Mouse (Mus musculus): Measurements from ENCODE around the gene Srpk3. TPM values are rescaled to one million over a fixed set of nuclear protein-coding genes. Genes with fewer than 3 reads are reported as not detected.

The Srpk3 gene
- 0.32 and 1.9 TPM in 2 replicates for total RNA-seq (2023)

GRCm38 (mm10) chrX:73774168-73774760 is at the start of gene Srpk3:
Gene Srpk3 (plus strand): TSS chrX:73774405.

GRCm38 (mm10) chrX:73756334-73757140 is 17.7 kb upstream of the Srpk3 start, which contains the start of gene Plxnb3:
Gene Plxnb3 (plus strand): TSS chrX:73757090.

DNA sequence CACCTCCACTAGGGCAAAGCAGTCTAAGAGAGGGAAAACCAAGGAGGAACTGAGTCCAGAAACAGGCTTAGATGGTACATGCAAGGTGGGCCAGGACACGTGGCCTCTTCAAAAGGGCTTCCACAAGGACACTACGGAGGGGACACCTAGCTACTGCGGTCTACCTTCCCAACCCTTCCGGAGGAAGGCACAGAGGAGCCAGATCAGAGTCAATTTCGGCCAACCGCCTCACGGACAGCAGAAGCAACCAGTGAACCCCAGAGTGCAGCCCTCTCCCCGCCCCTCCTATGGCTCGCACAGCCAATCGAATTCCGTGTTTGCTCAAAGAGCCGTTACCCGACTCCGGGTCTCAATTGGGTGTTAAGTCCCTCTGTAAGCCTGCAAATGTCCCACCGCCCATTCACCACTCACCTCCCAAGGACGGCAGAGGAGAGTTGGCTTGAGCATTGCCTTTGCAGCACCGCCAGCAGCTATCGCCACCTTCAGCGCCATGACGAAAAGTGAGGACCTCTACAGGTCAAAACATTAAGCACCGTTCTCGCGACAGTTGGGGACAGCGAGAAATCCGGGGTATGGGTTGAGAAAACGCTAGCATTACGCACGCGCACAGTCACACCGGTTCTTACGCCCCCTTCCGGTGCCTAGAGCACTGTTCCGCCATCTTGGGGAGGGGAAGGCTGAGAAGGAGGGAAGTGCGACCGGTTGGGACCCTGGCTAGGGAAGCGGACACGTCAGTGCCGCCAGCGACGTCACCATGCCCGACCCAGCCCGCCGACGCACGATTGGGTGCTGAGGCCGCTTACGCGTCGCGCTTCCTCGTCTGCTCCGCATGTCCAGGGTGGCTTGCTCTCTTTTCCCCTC is 12.4 kb downstream of the Srpk3 start, which contains the start of the genes Idh3g and Ssr4:
Gene Idh3g, minus strand, starts transcription at position 534 of the 861 bp plus-strand sequence.
Gene Ssr4, plus strand, starts transcription at position 665 of the 861 bp plus-strand sequence.

DNA sequence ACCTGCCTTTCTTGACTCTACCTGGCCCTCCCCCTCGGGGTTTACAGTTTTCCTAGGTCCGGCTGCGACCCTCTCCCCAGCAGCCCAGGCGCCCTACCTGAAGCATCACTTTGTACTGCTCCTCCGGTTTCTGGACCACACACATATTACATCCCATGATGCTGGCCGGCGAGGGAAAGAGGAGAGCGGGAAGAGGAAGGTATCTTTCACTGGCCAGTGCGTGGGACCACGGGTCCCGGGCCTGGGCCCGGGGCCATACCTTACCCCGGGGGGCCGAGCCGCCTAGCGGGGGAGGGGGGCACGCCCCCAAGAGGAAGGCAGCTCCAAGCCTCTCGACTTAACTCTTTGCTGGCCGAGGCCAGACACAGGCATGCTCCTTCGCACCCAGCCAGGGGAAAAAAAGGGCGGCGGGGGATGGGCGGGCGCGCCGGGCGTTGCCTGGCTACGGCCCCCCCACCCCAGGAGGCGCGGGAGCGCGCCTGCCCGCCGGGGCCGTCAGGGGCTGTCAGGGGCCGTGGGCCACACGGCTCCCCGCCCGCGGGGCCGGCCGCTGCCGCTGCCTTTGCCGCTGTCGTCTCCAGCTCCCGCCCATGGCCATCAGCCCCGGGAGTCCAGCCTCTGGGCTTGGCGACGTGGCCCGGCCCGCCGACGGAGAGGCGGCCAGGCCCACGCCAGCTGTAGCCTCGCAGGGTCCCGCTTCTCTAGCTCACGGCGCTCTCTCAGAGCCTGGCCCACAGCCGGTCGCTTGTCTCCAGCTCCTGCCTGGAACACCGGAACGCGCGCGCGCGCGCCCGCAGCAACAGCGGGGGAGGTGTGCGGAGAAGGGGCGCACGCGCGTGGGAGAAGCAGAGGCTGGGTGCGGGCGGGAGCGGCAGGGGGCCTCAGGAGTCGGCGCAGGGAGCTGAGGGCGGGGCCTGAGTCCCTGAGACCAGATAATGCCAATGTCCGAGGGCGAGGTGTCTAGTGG is 50.3 kb downstream of the Srpk3 start, which contains the start of gene Pdzd4:
Gene Pdzd4, minus strand, starts transcription at position 785 of the 967 bp plus-strand sequence.

Other genes starting within 250 kb of the Srpk3 start
- not detected in 2 replicates for gene Dusp9, start 135.0 kb upstream of the Srpk3 start, total RNA-seq (2023)
- gene Pnck, start 114.3 kb upstream of the Srpk3 start, total RNA-seq (2023): not detected in 2 replicates
- 0.48 and 0.57 TPM in 2 replicates for gene Slc6a8, start 101.3 kb upstream of the Srpk3 start, total RNA-seq (2023)
- gene Bcap31, start 58.2 kb upstream of the Srpk3 start, total RNA-seq (2023): 87.4 and 92.1 TPM in 2 replicates
- gene Abcd1, start 57.8 kb upstream of the Srpk3 start, total RNA-seq (2023): 73.3 and 78.0 TPM in 2 replicates
- gene Plxnb3, start 17.3 kb upstream of the Srpk3 start, total RNA-seq (2023): 0.60 and 0.70 TPM in 2 replicates
- gene Idh3g, start 12.5 kb downstream of the Srpk3 start, total RNA-seq (2023): 78.5 and 86.8 TPM in 2 replicates
- 93.3 and 93.6 TPM in 2 replicates for gene Ssr4, start 12.6 kb downstream of the Srpk3 start, total RNA-seq (2023)
- gene Pdzd4, start 50.6 kb downstream of the Srpk3 start, total RNA-seq (2023): 0.73 and 0.77 TPM in 2 replicates
- gene Avpr2, start 117.7 kb downstream of the Srpk3 start, total RNA-seq (2023): not detected in 2 replicates
- 30.4 and 44.6 TPM in 2 replicates for gene L1cam, start 121.7 kb downstream of the Srpk3 start, total RNA-seq (2023)
- 228 and 276 TPM in 2 replicates for gene Arhgap4, start 147.5 kb downstream of the Srpk3 start, total RNA-seq (2023)
- 28.7 and 32.0 TPM in 2 replicates for gene Naa10, start 147.5 kb downstream of the Srpk3 start, total RNA-seq (2023)
- gene Renbp, start 156.4 kb downstream of the Srpk3 start, total RNA-seq (2023): 11.1 and 12.8 TPM in 2 replicates
- 68.7 and 75.0 TPM in 2 replicates for gene Hcfc1, start 192.0 kb downstream of the Srpk3 start, total RNA-seq (2023)
- 66.4 and 88.3 TPM in 2 replicates for gene Irak1, start 249.5 kb downstream of the Srpk3 start, total RNA-seq (2023)